Mouse (Mus musculus) brain, adult 10 weeks (tissue): ENCODE data around the gene Sult2a7. TPM values are rescaled to one million over a fixed set of nuclear protein-coding genes. Genes with fewer than 3 reads are reported as not detected.

Source experiments
- polyA plus RNA-seq: library from polyadenylated mRNA; stranded (reverse); fragments of 350-450 nt; fragmentation: Illumina TruSeq; extraction: RNeasy Lipid Tissue Mini Kit (QIAGEN cat#74804); gene quantifications from one replicate; pipeline ENCODE4 v1.2.3, GENCODE M21; 2015; ENCODE audit warnings: low read depth, low replicate concordance

Gene Sult2a7
- polyA plus RNA-seq: not detected

DNA sequence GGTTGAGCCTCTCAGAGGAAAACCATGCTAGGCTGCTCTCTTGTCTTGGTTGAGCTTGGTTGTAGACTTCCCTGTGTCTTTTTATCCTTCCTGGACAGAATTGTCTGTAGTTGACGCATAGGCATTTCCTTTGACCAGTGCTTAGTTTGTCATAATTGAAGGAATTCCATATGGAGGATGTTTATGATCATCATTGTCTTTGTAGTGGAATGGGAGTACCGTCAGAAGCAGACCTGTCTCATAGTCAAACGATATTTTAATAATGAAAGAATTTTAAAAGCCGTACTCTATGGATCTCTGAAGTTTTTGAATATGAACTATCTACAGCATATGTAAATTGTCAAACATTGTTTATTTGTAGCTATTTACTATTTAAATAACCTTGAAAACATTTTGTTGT, at the start of gene Sult2a7:
Gene Sult2a7, minus strand, starts transcription at position 101 of the 400 bp plus-strand sequence.

GRCm38 (mm10) chr7:14446534-14446933, 47.5 kb downstream of the Sult2a7 start, which contains the start of gene Sult2a8:
TSS of gene Sult2a8 (minus strand) at chr7:14446769.

Other genes starting within 250 kb of the Sult2a7 start
- gene Sult2a6, start 239.4 kb downstream of the Sult2a7 start, polyA plus RNA-seq: not detected
- gene Obox8, start 160.7 kb downstream of the Sult2a7 start, polyA plus RNA-seq: not detected
- gene Sult2a8, start 47.5 kb downstream of the Sult2a7 start, polyA plus RNA-seq: not detected
- gene Vmn1r90, start 69.3 kb upstream of the Sult2a7 start, polyA plus RNA-seq: 0.09 TPM
- gene Obox7, start 165.3 kb upstream of the Sult2a7 start, polyA plus RNA-seq: not detected